Comparison of ENCODE assay signal across 8 mouse cellular contexts in the genomic region with DNA sequence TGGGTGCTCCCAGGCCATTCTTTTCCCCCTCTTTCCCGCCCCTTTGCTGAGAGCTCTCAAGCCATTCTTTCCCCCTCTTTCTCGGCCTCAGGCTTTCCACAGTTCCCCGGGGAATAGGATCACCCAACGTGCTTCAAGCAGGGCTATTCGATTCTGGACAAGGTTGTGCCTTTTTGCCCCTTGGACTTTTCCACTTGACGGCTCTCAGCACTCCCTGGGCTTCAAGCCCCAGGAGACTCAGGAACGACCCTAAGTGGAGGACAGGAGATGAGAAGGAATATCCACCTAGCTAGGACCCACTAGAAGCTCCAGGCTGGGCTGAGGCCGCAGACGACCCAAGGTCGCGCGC. TPM values are rescaled to one million over a fixed set of nuclear protein-coding genes. Genes with fewer than 3 reads are reported as not detected.
DNase-seq lines count a peak whose midpoint lies in the region; TF ChIP-seq lines count a peak whose summit lies in the region.

No protein-coding gene starts in this region.

- peaks cover 36% of the 10 kb centered on the region for H3K36me3 ChIP-seq in limb, embryonic 10.5 days
- peaks cover 18% of the 10 kb centered on the region for H3K36me3 ChIP-seq in small intestine, adult 2 months (ENCODE audit: control insufficient read depth, insufficient read depth, low read length)

- peak; percentile 15 for DNase-seq in gastrocnemius, postnatal 14 days
- DNase-seq in gastrocnemius, adult 18-20 months (ENCODE audit: low spot score), result no peak
- peak; percentile 11 for DNase-seq in urinary bladder, postnatal 14 days (ENCODE audit: low spot score)
- DNase-seq in urinary bladder, postnatal 10 days (ENCODE audit: low spot score), result no peak
- DNase-seq in limb, embryonic 10.5 days (ENCODE audit: low spot score), result no peak
- DNase-seq in adrenal gland, adult 2 months, result no peak
- DNase-seq in thymus, postnatal 36 days, result no peak

- H3K4me1 ChIP-seq in limb, embryonic 10.5 days, result peaks cover 42% of the 10 kb centered on the region
- H3K4me1 ChIP-seq in small intestine, adult 2 months (ENCODE audit: control insufficient read depth, insufficient read depth, insufficient read length, low read length), result peaks cover 19% of the 10 kb centered on the region

- intact Hi-C loops in gastrocnemius, postnatal 14 days (cut with DNase I; ENCODE audit: low total_unique reads), result no loop called here

- H3K27ac ChIP-seq in limb, embryonic 10.5 days, result peak overlapping the region; percentile 89
- peak overlapping the region; percentile 96 for H3K27ac ChIP-seq in small intestine, adult 2 months (ENCODE audit: insufficient read depth, low read depth, low read length)

- no peaks in the 10 kb centered on the region for H3K27me3 ChIP-seq in limb, embryonic 10.5 days (ENCODE audit: low read depth, poor library complexity, severe bottlenecking)
- H3K27me3 ChIP-seq in small intestine, adult 2 months (ENCODE audit: control insufficient read depth, insufficient read depth, low read length), result no peaks in the 10 kb centered on the region

- TF ChIP-seq POLR2A in small intestine, adult 2 months (IDR thresholded peaks at IDR 0.05; ENCODE audit: low read depth, low read length), result no peak

- no peaks in the 10 kb centered on the region for H3K9me3 ChIP-seq in limb, embryonic 10.5 days (replicated peaks)

- peak overlapping the region; percentile 89 for H3K4me3 ChIP-seq in limb, embryonic 10.5 days
- H3K4me3 ChIP-seq in small intestine, adult 2 months (ENCODE audit: low read depth, low read length), result peak overlapping the region; percentile 90

- TF ChIP-seq CTCF in small intestine, adult 2 months (IDR thresholded peaks at IDR 0.05; ENCODE audit: extremely low read depth, insufficient read length, insufficient replicate concordance, low read depth, low read length), result no peak

- WGBS in limb, embryonic 10.5 days, result under 1% methylated on average over 12 of the region's 12 CpGs
- under 1% methylated on average over 12 of the region's 12 CpGs for WGBS in small intestine, adult 2 months

RNA-seq across cellular contexts. Expression of gene Snrpd3, which starts 0.7 kb away (rescaled TPM):
- total RNA-seq in gastrocnemius, postnatal 14 days (2021), result 100 to 1,000 TPM; 103 to 108 TPM
- 10 to 100 TPM; 76.2 to 80.2 TPM for total RNA-seq in gastrocnemius, adult 18-20 months (2021)
- polyA plus RNA-seq in limb, embryonic 10.5 days (2016; fragmentation: Nextera tagmentation; extraction: Ambion mirVana), result 255 and 295 TPM in 2 replicates
- 5.2 and 7.4 TPM in 2 replicates for polyA plus RNA-seq in small intestine, adult 2 months (2012; rRNA removed)
- total RNA-seq in adrenal gland, adult 2 months (2021), result 10 to 100 TPM; 87.1 to 92.8 TPM
- 1.7 and 3.6 TPM in 2 replicates for polyA plus RNA-seq in adrenal gland, adult 2 months (2012; rRNA removed)

RNA-seq across cellular contexts. Expression of gene Gucd1, which starts 1.1 kb away (rescaled TPM):
- total RNA-seq in gastrocnemius, postnatal 14 days (2021), result 10 to 100 TPM; 40.4 to 60.3 TPM
- 10 to 100 TPM; 43.6 to 61.5 TPM for total RNA-seq in gastrocnemius, adult 18-20 months (2021)
- polyA plus RNA-seq in limb, embryonic 10.5 days (2016; fragmentation: Nextera tagmentation; extraction: Ambion mirVana), result 26.1 and 32.3 TPM in 2 replicates
- polyA plus RNA-seq in small intestine, adult 2 months (2012; rRNA removed), result 111 and 261 TPM in 2 replicates
- 10 to 100 TPM; 25.9 to 26.0 TPM for total RNA-seq in adrenal gland, adult 2 months (2021)
- polyA plus RNA-seq in adrenal gland, adult 2 months (2012; rRNA removed), result 56.1 and 74.1 TPM in 2 replicates

RNA-seq across cellular contexts. Expression of gene Lrrc75b, which starts 43.4 kb away (rescaled TPM):
- under 1 TPM; 0.53 to 0.90 TPM for total RNA-seq in gastrocnemius, postnatal 14 days (2021)
- under 1 TPM; 0.11 to 0.12 TPM for total RNA-seq in gastrocnemius, adult 18-20 months (2021)
- 0.74 and 0.93 TPM in 2 replicates for polyA plus RNA-seq in limb, embryonic 10.5 days (2016; fragmentation: Nextera tagmentation; extraction: Ambion mirVana)
- polyA plus RNA-seq in small intestine, adult 2 months (2012; rRNA removed), result 1.8 and 1.9 TPM in 2 replicates
- total RNA-seq in adrenal gland, adult 2 months (2021), result under 1 TPM; 0.14 to 0.41 TPM
- 0.17 and 0.30 TPM in 2 replicates for polyA plus RNA-seq in adrenal gland, adult 2 months (2012; rRNA removed)

RNA-seq across cellular contexts. Expression of gene Ggt1, which starts 44.7 kb away (rescaled TPM):
- total RNA-seq in gastrocnemius, postnatal 14 days (2021), result under 1 TPM; 0.66 TPM
- total RNA-seq in gastrocnemius, adult 18-20 months (2021), result under 1 TPM in 1 of 2 experiments, not detected in 1; 0.78 TPM
- 1.3 and 2.3 TPM in 2 replicates for polyA plus RNA-seq in limb, embryonic 10.5 days (2016; fragmentation: Nextera tagmentation; extraction: Ambion mirVana)
- polyA plus RNA-seq in small intestine, adult 2 months (2012; rRNA removed), result 454 and 722 TPM in 2 replicates
- not detected for total RNA-seq in adrenal gland, adult 2 months (2021)
- 0.15 and 0.20 TPM in 2 replicates for polyA plus RNA-seq in adrenal gland, adult 2 months (2012; rRNA removed)

Comparison
In these comparisons a context has a peak if more than half of its experiments do, and no peak if none do; other contexts are left out.
1. DNase-seq: peak in gastrocnemius, postnatal 14 days (single experiment) and urinary bladder, postnatal 14 days (single experiment); none in gastrocnemius, adult 18-20 months (single experiment), urinary bladder, postnatal 10 days (single experiment), limb, embryonic 10.5 days (single experiment), adrenal gland, adult 2 months (single experiment) and thymus, postnatal 36 days (0 of 2).